Mouse (Mus musculus) olfactory bulb, adult 2 months (tissue): ENCODE data around the gene Wee2.
A peak's percentile ranks its signal among the peaks of the same experiment; 100 is the strongest.

Experiments used
- CTCF ChIP-seq: fragments of 200-500 bp; IDR thresholded peaks from 2 replicates; pipeline ENCODE4 v1.5.1; 2012; ENCODE audit warnings: low read depth, mild to moderate bottlenecking, low read length, moderate library complexity; ENCODE audit not compliant: insufficient read depth
- POLR2A ChIP-seq: fragments of 200-500 bp; IDR thresholded peaks from 2 replicates; pipeline ENCODE4 v1.6.1; 2012; ENCODE audit warnings: mild to moderate bottlenecking, low read depth, low read length, moderate library complexity; ENCODE audit not compliant: insufficient read depth

DNA sequence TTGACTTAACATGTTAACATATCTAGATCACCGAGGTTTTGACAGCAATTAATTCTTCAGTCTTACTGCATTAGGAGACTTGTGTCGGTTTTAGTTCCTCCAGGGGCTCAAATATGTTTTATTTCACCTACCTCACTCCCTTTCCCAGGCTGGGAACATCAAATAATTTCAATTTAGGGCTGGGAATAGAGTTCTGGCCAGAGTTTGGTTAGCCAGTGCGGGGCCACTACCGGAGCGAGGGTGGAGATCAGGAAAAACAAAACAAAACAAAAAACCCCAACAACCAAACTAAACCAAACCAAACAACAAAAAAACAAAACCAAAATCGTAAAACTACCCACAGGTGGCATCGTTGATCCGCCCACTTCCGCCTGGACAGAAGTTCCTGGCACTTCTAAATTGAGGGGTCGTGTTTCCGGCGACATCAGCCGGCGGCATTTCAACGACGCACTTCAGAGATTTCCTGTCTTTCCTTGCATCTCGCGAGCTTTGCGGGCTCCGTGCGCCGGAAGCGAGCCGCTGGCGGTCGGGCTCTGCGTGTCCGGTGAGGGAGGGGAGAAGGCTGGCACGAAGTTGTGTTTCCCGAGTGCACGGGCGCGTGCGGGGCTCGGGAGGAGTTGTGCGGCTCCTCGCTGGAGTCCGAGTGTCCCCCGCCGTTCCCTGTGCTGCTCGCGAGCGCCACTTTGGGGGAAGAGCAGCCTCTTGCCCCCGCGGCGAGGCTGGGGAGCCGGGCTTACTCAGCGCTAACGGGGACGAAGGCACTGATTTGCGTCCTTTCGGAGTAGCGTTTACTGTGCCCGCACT is 32.2 kb downstream of the Wee2 start, which contains the start of gene Ssbp1:
- TF ChIP-seq POLR2A (peak; percentile 94), CTCF (no peak)
